27 mouse cellular contexts compared by ENCODE assay signal in genomic region chr2:47879071-47879470, GRCm38 (mm10).
"Had no signal": no experiment of that assay in that cellular context is flagged by ENCODE, and none has a peak within 500 bp of the region (broad histone marks: within the 10 kb centered on the region; RNA-seq: fewer than 3 reads in every experiment).

No protein-coding gene starts in this region.

- H3K9ac ChIP-seq: heart, embryonic 13.5 days; heart, embryonic 15.5 days; hindbrain, embryonic 13.5 days; hindbrain, embryonic 15.5 days; kidney, embryonic 15.5 days; limb, embryonic 13.5 days; limb, embryonic 15.5 days; liver, embryonic 12.5 days; liver, embryonic 14.5 days had no signal

- DNase-seq: gastrocnemius, postnatal 10 days; gastrocnemius, postnatal 25 days; heart, adult 18-20 months; heart, postnatal 14 days; heart, postnatal 36 days; kidney, adult 11 months; kidney, adult 2 months; kidney, adult 9 months; kidney, postnatal 14 days; kidney, postnatal 36 days; layer of hippocampus, adult 9-11 months; layer of hippocampus, postnatal 36 days; left cerebral cortex, postnatal 4 days; lung, adult 18-20 months had no signal

- H3K9me3 ChIP-seq: heart, embryonic 13.5 days; heart, embryonic 15.5 days; hindbrain, embryonic 13.5 days; hindbrain, embryonic 15.5 days; kidney, embryonic 15.5 days; limb, embryonic 13.5 days; limb, embryonic 15.5 days; liver, embryonic 12.5 days had no signal

- H3K4me2 ChIP-seq: heart, embryonic 11.5 days; heart, embryonic 13.5 days; heart, embryonic 15.5 days; hindbrain, embryonic 13.5 days; hindbrain, embryonic 15.5 days; kidney, embryonic 15.5 days; limb, embryonic 13.5 days; limb, embryonic 15.5 days; liver, embryonic 12.5 days had no signal

- H3K4me3 ChIP-seq: heart, embryonic 13.5 days; heart, embryonic 15.5 days; hindbrain, embryonic 13.5 days; hindbrain, embryonic 15.5 days; kidney, embryonic 15.5 days; limb, embryonic 13.5 days; limb, embryonic 15.5 days; liver, embryonic 12.5 days had no signal

- H3K36me3 ChIP-seq: heart, embryonic 13.5 days; heart, embryonic 15.5 days; hindbrain, embryonic 13.5 days; hindbrain, embryonic 15.5 days; kidney, embryonic 15.5 days; limb, embryonic 13.5 days; limb, embryonic 15.5 days; liver, embryonic 12.5 days had no signal

- H3K27ac ChIP-seq: heart, embryonic 13.5 days; heart, embryonic 15.5 days; hindbrain, embryonic 13.5 days; hindbrain, embryonic 15.5 days; hindbrain, postnatal 0 days; kidney, embryonic 15.5 days; kidney, postnatal 0 days; limb, embryonic 13.5 days; limb, embryonic 15.5 days; liver, embryonic 12.5 days; liver, embryonic 14.5 days had no signal

- H3K4me1 ChIP-seq: heart, embryonic 13.5 days; heart, embryonic 15.5 days; hindbrain, embryonic 13.5 days; hindbrain, embryonic 15.5 days; kidney, embryonic 15.5 days; limb, embryonic 13.5 days; limb, embryonic 15.5 days; liver, embryonic 12.5 days had no signal

- ATAC-seq: hindbrain, postnatal 0 days; intestine, embryonic 16.5 days; liver, embryonic 12.5 days had no signal

- H3K27me3 ChIP-seq: heart, embryonic 13.5 days; heart, embryonic 15.5 days; hindbrain, embryonic 13.5 days; hindbrain, embryonic 15.5 days; kidney, embryonic 15.5 days; limb, embryonic 13.5 days; limb, embryonic 15.5 days; liver, embryonic 12.5 days had no signal
